Mouse (Mus musculus) adrenal gland, adult 8-10 months (tissue): ENCODE results near the gene 4930562C15Rik. TPM values are rescaled to one million over a fixed set of nuclear protein-coding genes. Genes with fewer than 3 reads are reported as not detected.

Experiments used
- DNase-seq: peaks from one replicate; pipeline ENCODE4 v3.0.0; 2022
- total RNA-seq, 4 experiments: library from RNA; stranded (reverse); gene quantifications; 2 replicates each; pipeline ENCODE4 v1.2.4; 2022

Gene 4930562C15Rik
- total RNA-seq, 4 experiments from 2014 or later, result 0.14 TPM; not detected in 3

DNA sequence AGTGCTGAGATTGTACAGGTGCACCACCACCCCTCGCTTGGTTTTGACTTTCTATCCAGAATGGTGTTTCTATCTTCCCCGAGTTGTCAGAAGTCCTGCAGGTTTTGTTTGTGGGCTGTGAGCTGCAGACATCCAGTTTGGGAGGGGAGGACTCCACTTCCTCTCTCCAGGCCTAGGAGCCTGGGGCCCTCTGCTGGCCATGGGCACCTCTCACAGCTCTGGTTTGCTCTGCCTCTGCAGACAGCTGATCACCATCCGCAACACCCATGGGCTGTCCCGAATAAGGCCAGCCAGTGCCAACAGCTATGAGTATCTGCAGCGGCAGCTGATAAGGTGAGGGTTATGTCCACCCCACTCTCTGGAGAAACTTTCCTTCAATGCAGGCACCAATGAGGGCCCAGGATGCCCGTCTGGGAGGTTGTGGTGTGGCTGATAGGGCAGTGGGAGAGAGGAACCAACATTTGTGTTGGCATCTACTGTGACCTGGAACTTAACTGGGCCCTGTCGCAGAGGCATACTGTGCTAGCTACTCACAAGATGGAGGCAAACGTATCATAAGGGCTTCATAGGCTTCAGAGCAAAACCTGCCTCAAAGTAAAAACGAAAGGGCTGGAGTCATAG, 27.8 kb downstream of the 4930562C15Rik start:
- peak; percentile 82 for DNase-seq

DNA sequence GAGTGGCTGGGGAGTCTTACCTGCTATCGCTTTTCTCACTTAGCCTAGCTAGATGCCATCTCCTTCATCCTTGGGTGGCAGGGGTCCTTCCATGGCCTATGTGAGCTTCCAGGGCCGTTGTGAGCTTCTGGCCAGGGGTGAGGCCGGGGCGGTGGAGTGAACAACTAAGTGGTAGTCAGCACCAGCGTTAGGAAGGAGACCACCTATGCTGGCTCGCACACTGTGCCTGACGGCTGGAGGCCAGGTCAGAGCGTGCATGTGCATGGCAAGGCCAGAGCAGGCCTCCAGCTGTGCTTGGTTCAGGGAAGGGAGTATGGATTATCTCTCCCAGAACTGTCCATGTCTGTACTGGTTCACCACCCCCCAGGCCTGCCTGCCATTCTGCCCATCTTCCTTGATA, 28.5 kb downstream of the 4930562C15Rik start:
- no peak for DNase-seq

DNA sequence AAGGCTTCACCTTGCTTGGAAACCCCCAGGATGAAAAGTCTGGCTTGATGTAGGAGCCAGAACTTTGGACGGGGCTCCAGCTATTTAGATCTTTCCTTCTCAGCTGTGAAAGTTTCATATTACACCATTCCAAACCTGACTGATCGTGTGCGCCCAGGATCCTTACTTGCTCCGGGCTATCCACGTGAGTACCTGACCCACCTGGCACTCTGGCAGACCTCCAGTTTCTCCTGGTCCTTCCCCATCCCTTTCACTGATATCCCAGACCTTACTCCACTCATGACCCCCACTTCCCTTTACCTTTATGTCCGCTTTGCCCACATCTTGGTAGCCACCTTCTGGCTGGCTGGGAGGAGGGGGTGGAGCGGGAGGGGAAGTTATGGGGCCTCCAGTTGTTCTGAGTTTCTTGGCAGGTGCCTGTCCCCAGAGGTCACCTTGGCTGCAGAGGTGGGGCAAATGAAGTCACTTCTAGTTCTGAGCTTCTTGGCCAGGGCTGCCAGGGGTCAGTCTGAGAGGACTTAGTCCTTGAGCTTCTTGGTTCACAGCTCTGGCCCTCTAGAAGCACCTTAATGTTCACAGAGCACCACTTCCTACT, 31.0 kb downstream of the 4930562C15Rik start:
- DNase-seq, result no peak

DNA sequence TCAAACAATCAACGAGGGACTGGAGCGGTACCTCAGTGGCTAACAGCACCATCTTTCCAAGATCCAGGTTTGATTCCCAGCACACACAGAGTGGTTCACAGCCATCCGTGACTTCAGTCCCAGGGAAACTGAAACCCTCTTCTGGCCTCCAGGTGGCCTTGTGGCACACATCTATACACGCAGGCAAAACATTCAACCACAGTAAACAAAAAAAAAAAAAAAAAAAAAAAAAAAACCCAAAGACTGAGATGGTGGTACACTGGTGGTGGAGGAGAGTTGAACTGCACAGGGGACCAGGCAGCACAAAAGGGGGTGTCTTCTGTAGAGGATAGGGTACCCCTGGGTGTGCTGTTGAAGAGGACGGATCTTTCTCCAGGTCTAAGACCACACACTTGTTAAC, 35.3 kb downstream of the 4930562C15Rik start:
- no peak for DNase-seq

DNA sequence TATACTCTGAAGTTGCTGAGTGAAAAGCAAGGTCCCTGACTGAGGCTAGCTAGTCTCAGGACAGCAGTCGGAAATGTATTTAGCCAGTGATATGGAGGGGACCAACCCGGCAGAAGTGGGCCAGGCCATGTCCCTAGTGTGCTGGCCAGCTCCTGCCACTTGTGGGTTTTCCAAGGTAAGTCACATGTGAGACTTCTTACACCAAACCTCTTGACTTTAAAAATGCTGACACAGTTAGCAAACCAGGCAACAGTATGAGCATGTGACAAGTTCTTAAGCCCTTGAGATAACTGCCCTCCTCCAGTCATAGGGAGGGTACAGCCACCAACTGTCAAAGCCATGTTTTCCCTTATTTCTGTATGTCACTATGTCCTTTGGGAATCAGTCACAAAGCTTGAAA, 36.7 kb downstream of the 4930562C15Rik start:
- DNase-seq, result no peak

DNA sequence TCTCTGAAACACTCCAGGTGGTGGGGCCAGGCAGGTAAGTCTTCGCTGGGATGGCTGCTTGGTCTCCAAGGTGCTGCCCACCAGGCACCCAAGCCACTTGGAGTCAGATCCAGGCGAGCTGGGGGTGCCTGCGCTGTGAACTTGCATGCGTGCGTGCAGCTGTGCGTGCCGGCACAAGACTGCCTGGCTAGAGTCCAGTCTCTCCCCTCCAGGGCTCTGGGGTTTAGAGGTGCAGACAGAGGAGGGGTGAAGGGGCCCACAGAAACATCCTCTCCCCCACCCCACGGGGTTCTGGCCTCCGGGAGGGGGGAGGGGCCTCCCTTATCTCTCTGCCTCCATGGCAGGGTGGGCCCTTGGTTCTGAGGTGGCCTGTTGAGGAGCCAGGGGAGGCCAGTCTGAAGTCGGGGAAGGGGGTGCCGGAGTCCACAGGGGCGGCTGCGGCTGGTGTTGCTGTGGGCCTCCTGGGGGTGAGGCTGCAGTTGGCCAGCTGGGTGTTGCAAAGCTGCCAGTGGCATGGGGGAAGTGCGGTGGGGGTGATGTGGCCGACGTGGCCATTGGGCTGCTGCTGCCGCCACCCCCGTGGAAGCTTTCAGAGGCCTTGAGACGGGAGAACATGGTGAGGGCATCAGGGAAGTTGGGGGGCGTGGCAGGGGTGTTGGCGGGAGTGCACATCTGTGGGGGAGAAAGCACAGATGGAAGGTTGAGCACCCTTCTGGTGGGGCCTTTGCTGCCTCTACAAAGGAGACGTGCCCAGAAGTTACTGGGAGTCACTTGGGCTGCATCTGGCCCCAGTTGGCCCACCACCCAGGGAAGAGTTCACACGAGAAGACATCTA, 40.2 kb downstream of the 4930562C15Rik start:
- DNase-seq, result no peak

DNA sequence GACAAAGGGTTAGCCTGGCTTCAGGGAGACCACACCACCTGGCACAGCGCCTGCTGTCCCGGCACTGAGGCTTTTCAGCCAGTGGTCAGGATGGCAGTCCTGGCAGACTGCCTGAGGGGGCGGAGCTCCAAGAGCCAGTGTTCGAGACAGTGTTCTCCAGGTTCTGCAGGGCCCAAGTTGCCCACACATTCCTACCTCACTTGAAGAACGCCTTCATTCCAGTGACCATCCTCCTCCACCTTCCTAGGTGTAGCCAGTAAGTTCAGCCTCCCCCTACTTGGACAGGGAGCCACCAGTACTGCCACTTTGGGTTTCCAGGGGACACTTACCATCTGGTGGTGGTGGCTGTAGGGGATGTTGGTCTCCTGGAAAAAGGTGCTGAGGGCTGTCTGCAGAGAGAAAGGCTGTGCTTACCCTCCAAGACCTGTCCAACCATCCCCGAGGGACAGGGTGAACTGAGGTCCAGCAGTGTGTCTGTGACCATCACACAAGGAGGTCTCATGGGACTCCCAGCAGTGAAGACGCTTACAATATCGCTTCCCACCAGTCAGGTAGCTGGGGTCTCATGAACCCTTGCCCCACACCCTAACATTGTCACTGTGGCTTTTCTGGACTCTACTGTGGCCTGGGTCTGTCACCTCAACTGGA, 40.9 kb downstream of the 4930562C15Rik start:
- DNase-seq, result no peak

DNA sequence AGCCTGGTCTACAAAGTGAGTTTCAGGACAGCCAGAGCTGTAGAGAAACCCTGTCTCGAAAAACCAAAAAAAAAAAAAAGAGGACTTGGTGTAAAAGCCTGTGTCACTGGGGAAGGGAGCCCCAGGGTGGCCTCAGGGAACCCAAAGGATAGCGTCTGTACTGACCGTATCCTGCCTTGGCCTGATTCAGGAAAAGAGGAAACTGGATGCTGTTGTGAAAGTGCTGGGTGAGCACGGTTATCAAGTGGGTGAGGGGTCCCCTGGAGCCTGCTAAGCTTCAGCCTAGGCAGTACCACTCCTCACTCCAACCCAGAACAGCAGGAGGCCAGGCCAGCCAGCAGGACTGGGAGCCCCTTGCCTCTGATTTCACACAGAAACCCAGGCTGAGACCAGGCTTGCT, 42.0 kb downstream of the 4930562C15Rik start:
- no peak for DNase-seq

DNA sequence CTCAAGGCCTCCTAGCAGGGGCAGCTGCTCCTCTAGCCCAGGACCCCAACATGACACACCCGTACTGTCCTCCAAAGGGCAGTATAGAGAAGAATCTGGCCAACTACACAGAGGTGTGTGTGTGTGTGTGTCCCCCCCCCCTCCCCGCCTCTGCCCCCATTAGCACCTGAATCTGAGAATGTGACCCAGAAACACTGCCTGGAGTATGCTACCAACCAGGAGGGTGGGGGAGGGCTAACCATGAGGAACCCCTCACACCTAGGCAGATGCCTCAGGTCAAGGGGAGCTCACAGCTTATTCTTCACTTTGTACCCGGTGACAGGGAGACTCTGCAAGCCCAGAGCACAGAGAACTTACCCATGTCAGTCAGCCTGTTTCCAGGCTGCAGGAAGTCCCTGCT, 42.5 kb downstream of the 4930562C15Rik start:
- no peak for DNase-seq

DNA sequence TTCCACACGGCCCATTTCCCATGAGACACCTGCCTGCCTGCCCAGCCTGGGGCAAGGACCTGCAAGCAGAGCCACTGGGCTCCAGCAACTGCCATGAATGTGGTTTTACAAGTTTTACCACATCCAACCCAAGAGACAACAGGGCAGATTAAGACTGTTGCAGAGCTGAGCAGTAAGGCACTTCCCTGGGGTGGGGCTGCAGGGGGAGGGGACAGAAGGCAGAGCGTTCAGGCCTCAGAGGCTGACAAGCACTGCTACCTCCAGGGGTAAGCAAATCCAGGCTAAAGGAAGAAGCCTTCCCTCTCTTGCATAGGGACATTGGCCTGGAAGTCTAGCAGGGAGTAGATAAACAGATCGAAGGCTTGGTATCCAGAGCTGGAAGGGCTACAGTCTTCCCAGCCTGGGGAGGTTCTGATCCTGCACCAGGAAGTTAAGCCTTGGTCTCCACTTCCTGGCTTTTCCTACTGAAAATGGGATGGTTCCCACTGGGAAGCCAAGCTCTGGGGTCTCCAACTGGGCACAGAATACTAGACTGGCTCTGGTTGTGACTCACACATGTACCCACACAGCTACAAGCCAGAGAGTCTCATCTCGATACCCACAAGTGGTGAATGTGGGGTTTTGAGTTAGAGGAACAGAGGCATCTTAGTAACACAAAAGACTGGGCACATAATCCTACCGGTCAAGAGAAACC, 43.1 kb downstream of the 4930562C15Rik start:
- DNase-seq, result no peak

DNA sequence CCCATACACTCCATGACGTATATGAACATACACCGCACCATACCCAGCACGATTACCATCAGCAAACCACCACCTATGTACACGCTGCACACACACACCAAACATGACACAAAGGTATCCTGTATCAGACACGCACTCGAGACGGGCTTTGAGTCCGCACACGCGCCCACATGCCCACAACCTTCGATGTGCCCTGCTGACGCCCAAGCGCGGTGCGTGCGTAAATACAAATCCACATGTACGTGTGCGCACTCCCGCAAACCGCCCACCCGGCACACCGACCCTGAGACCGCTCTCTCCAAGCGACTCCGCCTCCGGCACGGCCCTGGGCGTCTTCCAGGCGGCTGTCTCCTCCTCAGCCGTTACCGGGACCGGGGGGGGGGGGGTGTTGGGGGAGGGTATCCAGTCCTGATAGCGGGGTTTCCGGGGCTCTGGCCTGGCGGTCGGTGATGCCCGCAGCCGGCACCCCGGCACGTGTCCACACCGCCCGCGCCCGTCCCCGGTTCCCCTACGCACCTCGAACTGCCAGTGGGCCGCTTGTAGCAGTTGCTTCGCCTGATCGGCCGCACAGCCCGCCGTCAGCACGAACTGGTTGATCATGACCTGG, 44.0 kb downstream of the 4930562C15Rik start:
- DNase-seq, result no peak

DNA sequence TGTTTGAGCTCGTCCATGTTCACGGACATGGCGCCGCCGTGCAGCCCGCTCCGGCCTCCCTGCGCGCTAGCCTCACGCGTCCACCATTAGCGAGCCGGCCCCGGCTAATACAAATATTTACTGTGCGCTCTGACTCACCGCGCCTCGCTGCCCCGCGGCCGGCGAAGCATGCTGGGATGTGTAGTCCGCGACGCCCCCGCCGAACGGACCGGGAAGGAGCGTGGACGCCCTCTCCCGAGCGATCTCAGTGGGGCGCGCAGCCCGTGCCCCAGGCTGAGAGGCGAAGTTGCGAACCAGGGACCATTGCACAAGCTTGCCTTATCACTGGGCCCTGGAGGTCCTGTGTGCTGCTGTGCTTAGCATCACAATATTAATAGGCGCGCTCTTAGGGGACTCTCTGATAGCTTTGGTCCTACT, 44.5 kb downstream of the 4930562C15Rik start:
- peak; percentile 89 for DNase-seq

DNA sequence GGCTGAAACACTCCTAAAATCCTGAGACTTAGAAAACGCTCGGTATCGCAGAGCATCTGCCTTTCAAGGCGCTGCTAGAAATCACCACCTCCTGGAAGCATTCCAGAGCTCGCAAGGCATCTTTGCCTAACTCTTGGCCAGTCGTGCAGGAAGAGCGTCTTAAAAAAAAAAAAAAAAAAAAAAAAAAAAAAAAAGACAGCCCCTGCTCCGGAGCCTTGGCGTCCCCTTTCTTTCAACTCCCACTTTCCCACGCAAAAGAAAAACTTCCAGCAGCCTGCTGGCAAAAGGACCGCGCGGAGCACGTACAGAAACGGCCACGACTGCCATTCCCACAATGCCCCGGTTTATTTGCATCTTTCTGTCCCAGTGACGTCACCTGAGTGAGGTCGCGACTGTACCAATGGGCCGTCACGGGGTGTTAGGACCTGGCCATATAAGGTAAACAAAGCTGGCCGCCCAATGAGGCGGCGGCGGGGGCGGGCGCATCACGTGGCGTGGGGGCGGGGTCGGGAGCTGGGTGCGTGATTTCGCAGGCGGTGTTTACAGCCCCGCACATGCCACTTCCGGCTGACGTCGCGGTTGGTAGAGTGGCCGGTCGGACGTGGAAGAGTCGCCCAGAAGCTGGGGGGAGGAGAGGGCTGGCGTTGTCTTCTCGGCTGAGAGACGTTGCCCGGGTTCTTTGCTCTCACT, 45.1 kb downstream of the 4930562C15Rik start, which contains the start of gene Ubald1:
Gene Ubald1 (minus strand): TSS at position 180 of the 690 bp plus-strand sequence.
- DNase-seq, result peak; percentile 98

DNA sequence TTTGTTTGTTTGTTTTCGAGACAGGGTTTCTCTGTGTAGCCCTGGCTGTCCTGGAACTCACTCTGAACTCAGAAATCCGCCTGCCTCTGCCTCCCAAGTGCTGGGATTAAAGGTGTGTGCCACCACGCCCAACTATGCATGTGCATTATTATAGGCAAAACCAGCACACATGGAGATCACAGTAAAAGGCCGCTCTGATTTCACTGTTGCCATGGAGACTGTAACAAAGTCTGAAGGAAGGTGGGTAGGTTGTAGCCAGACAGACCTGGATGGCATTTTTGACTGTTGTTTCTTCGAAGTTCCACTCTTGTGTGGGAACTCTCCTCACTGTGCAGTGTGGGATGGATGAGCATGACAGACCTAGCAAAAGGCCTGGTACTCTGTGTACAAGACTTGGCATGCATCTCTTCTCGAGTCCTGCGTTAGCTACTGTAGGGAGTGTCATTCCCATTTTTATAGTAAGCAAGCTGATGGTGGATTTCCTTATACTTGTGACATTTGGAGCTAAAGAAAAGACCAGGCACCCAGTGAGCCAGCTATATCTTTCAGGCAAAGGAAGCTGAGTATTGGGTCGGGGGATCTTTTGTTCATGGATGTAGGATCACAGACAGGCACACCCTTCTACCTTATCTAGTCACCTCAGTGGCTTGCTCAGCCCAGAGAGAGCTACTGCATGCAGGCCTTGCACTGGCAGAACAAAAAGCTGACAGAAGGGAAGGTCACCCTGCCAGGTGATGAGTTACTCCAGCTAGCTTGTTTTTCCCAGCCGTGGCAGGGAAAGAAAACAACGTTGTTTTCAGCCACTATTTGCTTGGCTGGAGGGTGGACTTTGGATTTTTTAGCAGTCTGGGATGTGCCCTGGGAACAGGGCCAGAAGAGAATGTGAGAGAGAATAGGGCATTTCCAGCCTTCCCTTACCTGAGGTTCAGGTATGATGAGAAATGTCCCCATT, 46.5 kb downstream of the 4930562C15Rik start:
- no peak for DNase-seq

DNA sequence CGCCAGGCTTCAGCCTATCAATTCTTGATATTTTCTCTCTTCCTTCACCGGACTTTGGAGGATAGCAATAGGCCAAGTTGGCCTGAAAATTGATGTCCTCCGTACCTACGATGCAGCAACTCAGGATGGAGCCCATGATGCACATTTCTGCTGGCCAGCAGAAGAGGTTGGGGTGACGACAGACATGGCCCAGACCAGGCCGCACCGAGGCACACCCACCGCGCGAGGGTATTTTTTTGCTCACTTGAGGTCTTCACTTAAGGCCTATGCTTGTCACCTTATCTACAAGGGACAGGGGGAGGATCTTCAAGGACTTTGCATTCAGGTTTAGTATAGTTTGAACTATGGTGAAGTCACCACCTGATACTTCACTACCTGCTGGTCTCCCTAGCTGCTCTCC, 49.7 kb downstream of the 4930562C15Rik start:
- no peak for DNase-seq

DNA sequence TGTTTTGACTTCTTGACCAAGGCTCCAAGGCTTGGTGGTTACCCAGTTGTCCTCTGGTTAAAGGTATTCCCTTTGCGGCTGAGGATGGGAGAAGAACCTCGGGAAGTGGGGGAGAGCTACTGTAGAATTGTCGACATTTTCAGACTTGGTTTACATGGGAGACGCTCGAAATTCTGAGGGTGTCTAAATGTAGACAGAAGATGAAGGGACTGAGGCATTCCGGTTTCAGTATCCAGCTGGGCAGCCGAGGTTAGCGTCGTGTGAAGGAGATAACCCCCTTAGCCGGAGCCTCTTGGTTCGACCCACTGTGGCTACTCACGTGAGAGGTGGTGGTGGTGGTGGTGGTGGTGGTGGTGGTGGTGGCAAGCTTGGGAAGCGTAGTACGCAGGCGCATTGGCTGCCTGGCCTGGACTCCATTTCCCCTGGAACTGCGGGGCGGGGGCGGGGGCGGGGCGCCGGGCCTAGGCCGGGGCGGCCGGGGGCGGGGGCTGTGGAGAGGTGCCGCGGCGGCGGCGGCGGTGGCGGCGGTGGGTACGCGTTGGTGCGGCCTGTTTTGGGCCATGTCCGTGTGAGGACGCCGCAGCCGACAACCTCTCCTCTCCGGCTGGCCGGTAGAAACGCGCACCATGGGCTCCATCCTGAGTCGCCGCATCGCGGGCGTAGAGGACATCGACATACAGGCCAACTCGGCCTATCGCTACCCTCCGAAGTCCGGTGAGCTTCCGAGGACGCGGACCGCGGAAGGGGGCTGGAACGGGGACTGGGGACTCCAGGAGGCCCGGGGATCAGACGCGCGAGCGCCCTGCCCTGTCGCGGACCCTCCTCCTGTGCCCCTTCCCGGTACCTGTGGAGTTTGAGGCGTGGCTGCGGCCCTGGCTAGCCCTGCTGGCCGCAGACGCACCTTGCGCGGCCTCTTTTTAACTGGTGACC, 50.8 kb downstream of the 4930562C15Rik start, which contains the start of gene Mgrn1:
Gene Mgrn1 (plus strand): TSS at position 490 of the 930 bp plus-strand sequence.
- peak; percentile 77 for DNase-seq

DNA sequence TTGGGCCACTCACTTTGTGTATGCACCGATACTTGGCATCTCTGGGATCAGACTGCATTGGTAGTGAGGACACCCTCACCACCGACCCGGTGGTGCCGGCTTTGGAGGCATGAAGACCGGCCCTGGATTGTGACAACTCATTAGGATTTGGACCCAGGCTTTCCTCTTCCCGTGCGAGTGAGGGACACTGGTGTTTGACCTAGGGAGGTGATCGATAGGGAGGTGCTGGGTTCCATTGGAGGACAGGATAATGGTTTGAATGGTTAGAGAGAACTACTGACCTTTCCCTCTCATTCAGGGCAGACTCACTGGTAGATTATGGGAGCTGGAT, 51.4 kb downstream of the 4930562C15Rik start:
- DNase-seq, result no peak

DNA sequence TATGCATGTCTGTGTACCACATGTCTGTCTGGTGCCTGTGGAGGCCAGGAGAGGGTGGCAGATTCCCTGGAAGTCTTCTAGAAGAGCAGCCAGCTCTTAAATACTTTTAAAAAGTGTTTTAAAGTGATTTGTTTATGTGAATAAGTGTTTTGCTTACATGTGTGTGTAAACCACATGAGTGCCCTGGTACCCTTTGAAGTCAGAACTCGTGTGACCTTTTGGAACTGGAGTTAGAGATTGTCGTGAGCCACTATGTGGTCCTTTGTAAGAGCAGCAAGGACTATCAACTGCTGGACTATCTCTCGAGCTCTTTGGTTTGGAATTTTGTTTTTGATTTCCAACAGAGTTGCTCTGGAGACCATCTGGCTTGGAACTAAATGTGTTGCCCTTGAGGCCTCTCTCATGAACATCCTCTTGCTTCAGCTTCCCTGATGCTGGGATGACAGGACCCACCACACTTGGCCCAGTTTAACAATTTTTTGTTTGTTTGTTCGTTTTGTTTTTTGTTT, 55.0 kb downstream of the 4930562C15Rik start:
- DNase-seq, result no peak

DNA sequence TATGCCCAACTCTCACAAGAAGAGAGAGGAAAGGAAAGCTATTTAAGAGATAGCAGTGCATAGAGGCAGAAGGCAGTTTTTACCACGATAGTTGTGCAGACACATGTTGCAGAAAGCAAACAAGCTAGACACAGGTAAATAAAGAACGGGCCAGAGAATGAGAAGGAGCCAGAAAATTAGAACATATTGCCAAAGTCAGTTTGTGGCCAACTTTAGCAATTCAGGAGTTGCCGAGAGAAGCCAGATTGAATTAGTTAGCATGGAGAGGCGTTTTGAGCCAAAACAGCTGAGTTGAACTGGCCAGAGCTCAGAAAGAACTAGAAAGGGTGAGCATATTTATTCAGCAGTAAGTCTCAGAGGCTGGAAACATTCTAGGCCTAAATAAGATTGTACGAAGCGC, 57.0 kb downstream of the 4930562C15Rik start:
- DNase-seq, result no peak
